Mouse (Mus musculus): ENCODE results near the gene Nipa1. TPM values are rescaled to one million over a fixed set of nuclear protein-coding genes. Genes with fewer than 3 reads are reported as not detected.

Gene Nipa1
- total RNA-seq, 2 experiments from 2014 or later: 58.5 to 62.1 TPM

GRCm38 (mm10) chr7:55962004-55962908 is 57.5 kb downstream of the Nipa1 start, which contains the start of gene Nipa2:
Nipa2 (minus strand) TSS chr7:55962476.
- Histone ChIP-seq H3K4me3 (peak within 1 kb of the TSS; percentile 90), H3K27ac (peak within 1 kb of the TSS; percentile 94)
- DNase-seq (ENCODE audit: extremely low spot score in 1 of 2, low spot score in 2 of 2): peak; percentile 94 to 96
- intact Hi-C loops (cut with DNase I): no loop called here
- no peak; the same call in 1 of the 2 replicates for TF ChIP-seq CTCF (IDR thresholded peaks at IDR 0.05)

GRCm38 (mm10) chr7:55960506-55960905 is 59.2 kb downstream of the Nipa1 start:
- no peak for TF ChIP-seq CTCF (IDR thresholded peaks at IDR 0.05)
- no peak for DNase-seq (ENCODE audit: extremely low spot score in 1 of 2, low spot score in 2 of 2)
- intact Hi-C loops (cut with DNase I): no loop called here
- no peak overlapping the region for H3K4me3 ChIP-seq
- no peak overlapping the region for H3K27ac ChIP-seq

- no peak overlapping the region for H3K27ac ChIP-seq
- H3K4me3 ChIP-seq: no peak overlapping the region
- no peak for DNase-seq (ENCODE audit: extremely low spot score in 1 of 2, low spot score in 2 of 2)
- no peak for TF ChIP-seq CTCF (IDR thresholded peaks at IDR 0.05)
- intact Hi-C loops (cut with DNase I): no loop called here
These were observed 60.0 kb downstream of the Nipa1 start for GRCm38 (mm10) chr7:55959801-55960200.

GRCm38 (mm10) chr7:55957916-55958315 is 61.8 kb downstream of the Nipa1 start:
- no peak for TF ChIP-seq CTCF (IDR thresholded peaks at IDR 0.05)
- DNase-seq (ENCODE audit: extremely low spot score in 1 of 2, low spot score in 2 of 2): no peak
- H3K4me3 ChIP-seq: no peak overlapping the region
- intact Hi-C loops (cut with DNase I): no loop called here
- H3K27ac ChIP-seq: no peak overlapping the region

GRCm38 (mm10) chr7:55957178-55957577 is 62.6 kb downstream of the Nipa1 start:
- DNase-seq (ENCODE audit: extremely low spot score in 1 of 2, low spot score in 2 of 2): no peak
- H3K27ac ChIP-seq: no peak overlapping the region
- intact Hi-C loops (cut with DNase I): no loop called here
- H3K4me3 ChIP-seq: no peak overlapping the region
- TF ChIP-seq CTCF (IDR thresholded peaks at IDR 0.05): no peak

GRCm38 (mm10) chr7:55956054-55956453 is 63.7 kb downstream of the Nipa1 start:
- TF ChIP-seq CTCF (IDR thresholded peaks at IDR 0.05): no peak
- no peak for DNase-seq (ENCODE audit: extremely low spot score in 1 of 2, low spot score in 2 of 2)
- no peak overlapping the region for H3K4me3 ChIP-seq
- H3K27ac ChIP-seq: no peak overlapping the region
- intact Hi-C loops (cut with DNase I): no loop called here

GRCm38 (mm10) chr7:55938341-55938740 is 81.4 kb downstream of the Nipa1 start:
- no peak overlapping the region for H3K4me3 ChIP-seq
- no peak overlapping the region for H3K27ac ChIP-seq
- DNase-seq (ENCODE audit: extremely low spot score in 1 of 2, low spot score in 2 of 2): no peak
- TF ChIP-seq CTCF (IDR thresholded peaks at IDR 0.05): no peak
- intact Hi-C loops (cut with DNase I): no loop called here

- no peak for TF ChIP-seq CTCF (IDR thresholded peaks at IDR 0.05)
- no peak overlapping the region for H3K4me3 ChIP-seq
- H3K27ac ChIP-seq: no peak overlapping the region
- DNase-seq (ENCODE audit: extremely low spot score in 1 of 2, low spot score in 2 of 2): no peak
- intact Hi-C loops (cut with DNase I): no loop called here
These were observed 84.7 kb downstream of the Nipa1 start for GRCm38 (mm10) chr7:55935025-55935424.

- Histone ChIP-seq H3K4me3 (no peak overlapping the region), H3K27ac (no peak overlapping the region)
- intact Hi-C loops (cut with DNase I): no loop called here
- no peak for TF ChIP-seq CTCF (IDR thresholded peaks at IDR 0.05)
- no peak for DNase-seq (ENCODE audit: extremely low spot score in 1 of 2, low spot score in 2 of 2)
These were observed 91.1 kb downstream of the Nipa1 start for GRCm38 (mm10) chr7:55928649-55929048.

Other genes starting within 250 kb of the Nipa1 start
- gene Tubgcp5, start 225.8 kb downstream of the Nipa1 start, total RNA-seq (2021): 10 to 100 TPM; 33.0 to 39.2 TPM
- gene Cyfip1, start 178.2 kb downstream of the Nipa1 start, total RNA-seq (2021): 10 to 100 TPM; 68.1 to 75.4 TPM
- gene Nipa2, start 57.5 kb downstream of the Nipa1 start, total RNA-seq (2021): 10 to 100 TPM; 47.7 to 52.3 TPM
- 100 to 1,000 TPM; 145 to 150 TPM for gene Herc2, start 30.2 kb upstream of the Nipa1 start, total RNA-seq (2021)
- under 1 TPM; 0.16 to 0.21 TPM for gene Oca2, start 219.8 kb upstream of the Nipa1 start, total RNA-seq (2021)

Measured in left cerebral cortex, adult 2 months (tissue).